ENCODE assay signal across 8 mouse cellular contexts in genomic region chr12:24650415-24651062, GRCm38 (mm10). TPM values are rescaled to one million over a fixed set of nuclear protein-coding genes. Genes with fewer than 3 reads are reported as not detected.
DNase-seq lines count a peak whose midpoint lies in the region; ATAC-seq lines count a peak whose summit lies in the region.

No protein-coding gene starts in this region.

- H3K27ac ChIP-seq in kidney, embryonic 16.5 days (ENCODE audit: low read length), result peak overlapping the region; percentile 82
- peak overlapping the region; percentile 97 for H3K27ac ChIP-seq in brown adipose tissue, adult 24 weeks (replicated peaks; ENCODE audit: low read depth, low read length)
- H3K27ac ChIP-seq in hindbrain, embryonic 12.5 days, result peak overlapping the region; percentile 96; the same call in 1 of the 2 replicates
- peak overlapping the region; percentile 93 for H3K27ac ChIP-seq in midbrain, embryonic 14.5 days (replicated peaks; ENCODE audit: low read depth, low read length)

- H3K9me3 ChIP-seq in kidney, embryonic 16.5 days (ENCODE audit: low read length), result no peaks in the 10 kb centered on the region
- H3K9me3 ChIP-seq in hindbrain, embryonic 12.5 days (replicated peaks), result no peaks in the 10 kb centered on the region
- no peaks in the 10 kb centered on the region for H3K9me3 ChIP-seq in midbrain, embryonic 14.5 days (ENCODE audit: control insufficient read depth, low read length)

- peak overlapping the region; percentile 70 for H3K4me2 ChIP-seq in kidney, embryonic 16.5 days (replicated peaks; ENCODE audit: low read depth, low read length)
- H3K4me2 ChIP-seq in hindbrain, embryonic 12.5 days (replicated peaks), result peak overlapping the region; percentile 68
- H3K4me2 ChIP-seq in midbrain, embryonic 14.5 days (ENCODE audit: low read length), result peak overlapping the region; percentile 71

- peak; percentile 8 for ATAC-seq in kidney, embryonic 16.5 days (ENCODE audit: low FRiP score, low TSS enrichment)
- peak; percentile 20 for ATAC-seq in hindbrain, embryonic 12.5 days (ENCODE audit: low FRiP score)
- ATAC-seq in midbrain, embryonic 14.5 days (ENCODE audit: low FRiP score, low TSS enrichment), result no peak; the same call in 1 of the 2 replicates

- DNase-seq in kidney, postnatal 25 days, result no peak
- no peak for DNase-seq in midbrain, embryonic 14.5 days
- no peak for DNase-seq in right cerebral cortex, postnatal 14 days
- no peak for DNase-seq in cerebellum, adult 9-10 months
- no peak for DNase-seq in frontal cortex, adult 2 months (ENCODE audit: extremely low spot score in 1 of 2, low spot score in 1 of 2)

- peak overlapping the region; percentile 93 for H3K4me3 ChIP-seq in kidney, embryonic 16.5 days (ENCODE audit: low read length)
- peak overlapping the region; percentile 75 for H3K4me3 ChIP-seq in brown adipose tissue, adult 24 weeks (ENCODE audit: insufficient read depth, low read depth, low read length)
- peak overlapping the region; percentile 89 for H3K4me3 ChIP-seq in hindbrain, embryonic 12.5 days
- H3K4me3 ChIP-seq in midbrain, embryonic 14.5 days (replicated peaks; ENCODE audit: low read depth, low read length), result peak overlapping the region; percentile 92

- peaks cover 32% of the 10 kb centered on the region for H3K4me1 ChIP-seq in kidney, embryonic 16.5 days (ENCODE audit: insufficient read depth, low read length)
- peaks cover 43% of the 10 kb centered on the region for H3K4me1 ChIP-seq in brown adipose tissue, adult 24 weeks (ENCODE audit: control insufficient read depth, insufficient read depth, insufficient read length, low read length)
- peaks cover 25% of the 10 kb centered on the region for H3K4me1 ChIP-seq in hindbrain, embryonic 12.5 days
- peaks cover 21% of the 10 kb centered on the region for H3K4me1 ChIP-seq in midbrain, embryonic 14.5 days (ENCODE audit: control insufficient read depth, insufficient read depth, low read length)

- H3K36me3 ChIP-seq in kidney, embryonic 16.5 days (ENCODE audit: insufficient read depth, low read length), result peaks cover 15% of the 10 kb centered on the region; the same call in 1 of the 2 replicates
- peaks cover 17% of the 10 kb centered on the region for H3K36me3 ChIP-seq in hindbrain, embryonic 12.5 days
- H3K36me3 ChIP-seq in midbrain, embryonic 14.5 days (ENCODE audit: control insufficient read depth, insufficient read depth, low read length), result peaks cover 22% of the 10 kb centered on the region

- H3K9ac ChIP-seq in kidney, embryonic 16.5 days (replicated peaks; ENCODE audit: low read length), result peak overlapping the region; percentile 64
- peak overlapping the region; percentile 91 for H3K9ac ChIP-seq in hindbrain, embryonic 12.5 days
- peak overlapping the region; percentile 93 for H3K9ac ChIP-seq in midbrain, embryonic 14.5 days (replicated peaks; ENCODE audit: low read length)

- WGBS in kidney, embryonic 16.5 days, result 5% methylated on average over 22 of the region's 22 CpGs
- WGBS in hindbrain, embryonic 12.5 days, result 4% methylated on average over 22 of the region's 22 CpGs
- 3% methylated on average over 22 of the region's 22 CpGs for WGBS in midbrain, embryonic 14.5 days

- H3K27me3 ChIP-seq in kidney, embryonic 16.5 days (ENCODE audit: insufficient read depth, low read length), result no peaks in the 10 kb centered on the region
- no peaks in the 10 kb centered on the region for H3K27me3 ChIP-seq in hindbrain, embryonic 12.5 days
- no peaks in the 10 kb centered on the region for H3K27me3 ChIP-seq in midbrain, embryonic 14.5 days (ENCODE audit: control insufficient read depth, insufficient read depth, low read length)

RNA-seq across cellular contexts. Expression of gene Klf11, which starts 0.5 kb away (rescaled TPM):
- 15.6 and 17.0 TPM in 2 replicates for polyA plus RNA-seq in kidney, embryonic 16.5 days (2015; fragmentation: Nextera tagmentation; extraction: Ambion mirVana)
- polyA plus RNA-seq in brown adipose tissue, adult 24 weeks (2012; ENCODE audit: insufficient read depth, insufficient read length, missing spikeins), result 6.0 and 7.7 TPM in 2 replicates
- 17.0 and 18.0 TPM in 2 replicates for polyA plus RNA-seq in hindbrain, embryonic 12.5 days (2016; fragmentation: Nextera tagmentation; extraction: Ambion mirVana)
- polyA plus RNA-seq in midbrain, embryonic 14.5 days (2014; fragmentation: Nextera tagmentation; extraction: Ambion mirVana), result 15.9 and 21.9 TPM in 2 replicates
- 6.3 and 6.7 TPM in 2 replicates for polyA plus RNA-seq in frontal cortex, adult 2 months (2012; rRNA removed)

RNA-seq across cellular contexts. Expression of gene Cys1, which starts 31.1 kb away (rescaled TPM):
- polyA plus RNA-seq in kidney, embryonic 16.5 days (2015; fragmentation: Nextera tagmentation; extraction: Ambion mirVana), result 11.1 and 13.2 TPM in 2 replicates
- 1.6 and 2.7 TPM in 2 replicates for polyA plus RNA-seq in brown adipose tissue, adult 24 weeks (2012; ENCODE audit: insufficient read depth, insufficient read length, missing spikeins)
- polyA plus RNA-seq in hindbrain, embryonic 12.5 days (2016; fragmentation: Nextera tagmentation; extraction: Ambion mirVana), result 1.2 and 1.6 TPM in 2 replicates
- polyA plus RNA-seq in midbrain, embryonic 14.5 days (2014; fragmentation: Nextera tagmentation; extraction: Ambion mirVana), result 1.4 and 1.8 TPM in 2 replicates
- 8.5 and 9.6 TPM in 2 replicates for polyA plus RNA-seq in frontal cortex, adult 2 months (2012; rRNA removed)

RNA-seq across cellular contexts. Expression of gene Rrm2, which starts 57.5 kb away (rescaled TPM):
- 215 and 225 TPM in 2 replicates for polyA plus RNA-seq in kidney, embryonic 16.5 days (2015; fragmentation: Nextera tagmentation; extraction: Ambion mirVana)
- polyA plus RNA-seq in brown adipose tissue, adult 24 weeks (2012; ENCODE audit: insufficient read depth, insufficient read length, missing spikeins), result 0.63 TPM in 2 replicates
- polyA plus RNA-seq in hindbrain, embryonic 12.5 days (2016; fragmentation: Nextera tagmentation; extraction: Ambion mirVana), result 203 and 212 TPM in 2 replicates
- polyA plus RNA-seq in midbrain, embryonic 14.5 days (2014; fragmentation: Nextera tagmentation; extraction: Ambion mirVana), result 38.8 and 62.6 TPM in 2 replicates
- polyA plus RNA-seq in frontal cortex, adult 2 months (2012; rRNA removed), result 2.0 and 2.2 TPM in 2 replicates

Comparison
In these comparisons a context has a peak if more than half of its experiments do, and no peak if none do; other contexts are left out.
1. RNA of gene Rrm2, which starts 57.5 kb away (polyA plus RNA-seq): 215 to 225 TPM in kidney, embryonic 16.5 days, 203 to 212 TPM in hindbrain, embryonic 12.5 days and 38.8 to 62.6 TPM in midbrain, embryonic 14.5 days; 2.0 to 2.2 TPM in frontal cortex, adult 2 months and 0.63 TPM in brown adipose tissue, adult 24 weeks; every median in the first group is over 10 times any median in the second.
2. Peak in every context shown above with its lines, with median percentiles within 50 percentile points of each other: H3K27ac ChIP-seq, H3K4me2 ChIP-seq, H3K4me3 ChIP-seq and H3K9ac ChIP-seq.